In the genomic region with DNA sequence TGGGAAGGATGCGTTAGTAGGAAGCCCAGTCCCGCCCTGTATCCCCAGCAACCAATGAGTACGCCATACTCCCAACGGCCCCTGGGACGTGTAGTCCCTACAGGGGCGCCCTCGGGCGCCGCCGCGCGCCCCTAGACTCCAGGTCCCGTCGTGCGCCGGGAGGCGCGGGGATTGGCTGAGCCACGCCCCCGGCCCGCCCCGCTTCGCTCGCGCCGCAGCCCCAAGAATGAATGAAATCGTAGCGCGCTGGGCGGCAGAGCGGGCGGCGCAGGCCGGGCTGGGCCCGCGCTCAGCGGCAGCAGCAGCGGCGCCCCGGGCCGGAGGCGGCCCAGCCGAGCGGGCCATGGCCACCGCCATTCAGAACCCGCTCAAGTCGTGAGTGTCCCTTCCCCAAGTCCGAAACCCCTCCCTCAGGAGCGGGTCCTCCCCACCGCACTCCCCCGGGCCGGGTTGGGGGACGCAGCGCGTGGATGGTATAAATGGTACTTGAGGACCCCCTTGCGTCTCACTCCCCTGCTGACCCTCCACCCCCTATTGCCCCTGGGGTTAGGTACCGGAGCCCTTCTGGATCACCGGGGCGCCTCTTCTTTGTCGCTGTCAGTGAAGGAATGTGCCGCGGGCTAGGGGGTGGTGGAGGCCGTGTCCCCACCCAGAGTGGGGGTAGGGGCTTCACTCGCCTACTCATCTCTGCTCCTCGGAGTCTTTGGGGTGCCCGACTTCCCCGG, we compare ENCODE assay signal across 1 mouse cellular context.
TF ChIP-seq lines count a peak whose summit lies in the region.

TSS of gene Dpf1 (plus strand) at position 214 of the 725 bp plus-strand sequence.

TF ChIP-seq in MEL, 35 proteins besides CTCF, POLR2A, EP300 and RAD21 (continued from another document):
- TF ChIP-seq ZNF384 (IDR thresholded peaks at IDR 0.05; ENCODE audit: low read depth, low read length) = no peak
- TF ChIP-seq ZMIZ1 (IDR thresholded peaks at IDR 0.05; ENCODE audit: low read depth, low read length) = no peak
- no peak for TF ChIP-seq TAL1 (IDR thresholded peaks at IDR 0.05; ENCODE audit: low read length)
- no peak for TF ChIP-seq POLR2AphosphoS2 (IDR thresholded peaks at IDR 0.05; ENCODE audit: low read length)
- no peak for TF ChIP-seq CHD1 (IDR thresholded peaks at IDR 0.05; ENCODE audit: low read depth, low read length)
- 0 out of 2 replicates have a peak, but pooled peaks have one; percentile 32 for TF ChIP-seq TCF12 (IDR thresholded peaks at IDR 0.05; ENCODE audit: low read depth, low read length)
- TF ChIP-seq E2F4 (IDR thresholded peaks at IDR 0.05; ENCODE audit: borderline replicate concordance, low read depth, low read length) = peak; percentile 47; the same call in 1 of the 2 replicates
- peak; percentile 80 for TF ChIP-seq KAT2A (conservative IDR thresholded peaks at IDR 0.05; ENCODE audit: low read depth, low read length)
- TF ChIP-seq SIN3A (IDR thresholded peaks at IDR 0.05; ENCODE audit: low read length) = peak; percentile 48
- TF ChIP-seq ZKSCAN1 (IDR thresholded peaks at IDR 0.05; ENCODE audit: low read depth, low read length) = no peak
- peak; percentile 56 for TF ChIP-seq NRF1 (IDR thresholded peaks at IDR 0.05; ENCODE audit: insufficient read depth, low read depth, low read length, poor library complexity, severe bottlenecking)
- no peak for TF ChIP-seq USF2 (IDR thresholded peaks at IDR 0.05; ENCODE audit: borderline replicate concordance in 1 of 2, insufficient read depth in 1 of 2, low read depth in 1 of 2, low read length in 2 of 2)
- no peak for TF ChIP-seq MEF2A (IDR thresholded peaks at IDR 0.05; ENCODE audit: extremely low read depth, insufficient replicate concordance, low read depth, low read length, poor library complexity, severe bottlenecking)
- no peak for TF ChIP-seq BHLHE40 (IDR thresholded peaks at IDR 0.05; ENCODE audit: borderline replicate concordance, low read depth, low read length)
- TF ChIP-seq UBTF (IDR thresholded peaks at IDR 0.05; ENCODE audit: borderline replicate concordance, insufficient read depth, low read depth, low read length) = 0 out of 2 replicates have a peak, but pooled peaks have one; percentile 79
- peak; percentile 42 for TF ChIP-seq NELFE (IDR thresholded peaks at IDR 0.05; ENCODE audit: low read depth, low read length)
- peak; percentile 96 for TF ChIP-seq HCFC1 (IDR thresholded peaks at IDR 0.05; ENCODE audit: low read depth, low read length)
TF ChIP-seq in MEL: peak in this region for 13.
